Mouse (Mus musculus) kidney, adult 2 months (tissue): ENCODE results near the gene Adh4. TPM values are rescaled to one million over a fixed set of nuclear protein-coding genes. Genes with fewer than 3 reads are reported as not detected.

ENCODE experiments used
- DNase-seq: peaks from one replicate; pipeline ENCODE4 v3.0.0; 2021
- H3K27ac ChIP-seq: fragments of 200-500 bp; 2 replicates; pipeline ENCODE4 v1.5.1; 2012; ENCODE audit warnings: low read depth, low read length, control low read depth, inconsistent platforms; ENCODE audit not compliant: insufficient read depth
- H3K27me3 ChIP-seq: fragments of 200-500 bp; replicated peaks from 2 replicates; pipeline ENCODE4 v1.6.1; 2012; ENCODE audit warnings: mild to moderate bottlenecking, moderate library complexity, low read length, inconsistent platforms; ENCODE audit not compliant: control insufficient read depth, insufficient read depth
- H3K36me3 ChIP-seq: fragments of 200-500 bp; 2 replicates; pipeline ENCODE4 v1.6.1; 2012; ENCODE audit warnings: mild to moderate bottlenecking, moderate library complexity, low read length, inconsistent platforms; ENCODE audit not compliant: control insufficient read depth, insufficient read depth
- H3K4me1 ChIP-seq: fragments of 200-500 bp; 2 replicates; pipeline ENCODE4 v1.6.1; 2011; ENCODE audit warnings: low read length; ENCODE audit not compliant: control insufficient read depth, insufficient read depth
- H3K4me3 ChIP-seq: fragments of 200-500 bp; 2 replicates; pipeline ENCODE4 v1.5.1; 2011; ENCODE audit warnings: mild to moderate bottlenecking, low read depth, low read length, control low read depth; ENCODE audit not compliant: insufficient read depth
- CTCF ChIP-seq: fragments of 200-500 bp; conservative IDR thresholded peaks from 2 replicates; pipeline ENCODE4 v1.5.1; 2011; ENCODE audit warnings: low read depth, mild to moderate bottlenecking, control low read depth, low read length, moderate library complexity, mixed read lengths; ENCODE audit not compliant: insufficient read depth, insufficient read length
- POLR2A ChIP-seq: fragments of 200-500 bp; IDR thresholded peaks from one replicate; pipeline ENCODE4 v1.6.1; 2011; ENCODE audit warnings: low read depth, low read length, control low read depth
- WGBS: fragments of 180-500 bp; shearing (Covaris S2); methylation state at CpG from one replicate; pipeline ENCODE4 v1.1.7; 2018; 5-methylcytosine and 5-hydroxymethylcytosine counted together
- polyA plus RNA-seq: library from polyadenylated mRNA; depleted of rRNA; stranded (reverse); fragments of >200 nt; gene quantifications from 2 replicates; pipeline ENCODE4 v1.2.3, GENCODE M21; 2012

Adh4 gene
- polyA plus RNA-seq, 1 experiment: 0.31 TPM

DNA sequence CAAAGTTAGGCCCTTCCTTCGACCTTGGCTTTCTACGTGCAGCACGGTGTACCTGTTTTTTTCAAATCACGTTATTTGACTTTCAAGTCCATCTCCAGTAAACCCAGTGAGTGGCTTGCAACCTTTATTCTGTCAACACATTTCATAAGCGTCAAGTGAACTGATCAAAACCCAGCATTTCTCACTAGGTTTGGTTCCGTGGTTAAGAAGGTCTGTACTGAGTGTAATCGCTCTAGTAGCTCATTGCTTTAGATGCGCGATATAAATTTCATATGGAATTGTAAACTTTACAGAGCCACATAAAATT, 28.2 kb downstream of the Adh4 start:
- TF ChIP-seq CTCF: no peak
- TF ChIP-seq POLR2A: no peak
- Histone ChIP-seq H3K36me3 (no peaks in the 10 kb centered on the region), H3K27me3 (no peaks in the 10 kb centered on the region), H3K4me3 (peak overlapping the region; percentile 97), H3K27ac (peak overlapping the region; percentile 92), H3K4me1 (peaks cover 7% of the 10 kb centered on the region; the same call in 1 of the 2 replicates)
- DNase-seq: no peak
- WGBS: 3% methylated on average over 9 of the region's 9 CpGs

DNA sequence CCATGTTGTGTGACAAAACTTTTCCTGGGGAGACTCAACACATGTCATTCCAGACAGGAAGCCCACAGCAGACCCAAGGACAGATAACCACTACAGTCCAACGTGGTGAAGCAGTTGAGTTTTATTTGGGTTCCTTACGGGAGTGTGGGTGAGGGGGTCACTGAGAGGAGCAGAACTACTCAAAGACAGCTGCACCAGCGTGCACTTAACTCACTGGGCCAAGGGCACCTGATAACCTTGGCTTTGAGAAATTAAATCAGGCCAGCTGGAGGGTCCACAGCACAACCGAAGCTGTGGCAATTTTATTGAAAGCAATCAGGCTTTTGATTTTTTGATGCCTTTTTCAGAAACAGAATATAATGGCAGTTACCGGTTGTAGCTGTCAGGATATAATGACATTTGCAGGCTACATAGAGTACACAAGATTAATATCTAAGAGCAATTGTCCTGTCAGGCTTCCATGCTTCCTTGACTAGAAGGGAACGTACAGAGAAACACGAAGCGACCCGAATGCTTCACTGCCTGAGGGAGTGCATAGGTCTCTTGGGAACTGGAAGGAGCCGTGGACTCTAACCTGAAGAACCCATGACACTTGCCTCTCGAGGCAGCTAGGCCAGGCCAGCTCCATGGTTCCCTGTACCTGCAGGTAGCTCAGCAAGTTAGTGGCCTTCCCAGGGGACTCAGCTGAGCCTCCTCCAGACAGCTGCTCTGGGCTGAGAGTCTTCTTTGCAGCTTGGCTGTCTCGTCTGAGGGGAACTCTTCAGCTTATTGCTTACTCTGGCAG, 33.0 kb downstream of the Adh4 start:
- peaks cover 8% of the 10 kb centered on the region; the same call in 1 of the 2 replicates for H3K4me1 ChIP-seq
- no peaks in the 10 kb centered on the region for H3K27me3 ChIP-seq
- peaks cover 2% of the 10 kb centered on the region; the same call in 1 of the 2 replicates for H3K36me3 ChIP-seq
- H3K4me3 ChIP-seq: no peak overlapping the region
- 39% methylated on average over 12 of the region's 12 CpGs for WGBS
- TF ChIP-seq CTCF (no peak), POLR2A (no peak)
- peak; percentile 79 for DNase-seq
- peak overlapping the region; percentile 94 for H3K27ac ChIP-seq

DNA sequence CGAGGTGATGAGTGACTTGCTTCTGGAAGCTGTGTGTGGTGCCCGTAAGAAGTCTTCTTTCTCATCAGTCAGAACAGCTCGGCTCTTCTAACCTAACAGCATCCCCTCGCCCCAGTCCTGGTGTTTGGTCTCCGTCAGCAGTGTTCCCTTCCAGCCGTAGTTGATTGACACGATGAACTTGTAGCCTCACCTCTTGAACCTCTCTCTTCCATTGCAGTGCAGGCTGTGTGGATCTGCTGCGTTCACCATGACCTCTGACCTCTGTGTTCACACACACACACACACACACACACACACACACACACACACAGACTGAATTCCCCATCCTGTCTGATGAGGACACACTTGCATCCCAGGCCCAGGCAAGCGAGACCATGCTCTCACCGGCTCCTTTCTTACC, 36.9 kb downstream of the Adh4 start:
- no peak for DNase-seq
- 82% methylated on average over 10 of the region's 10 CpGs for WGBS
- Histone ChIP-seq H3K4me1 (peaks cover 8% of the 10 kb centered on the region; the same call in 1 of the 2 replicates), H3K36me3 (peaks cover 2% of the 10 kb centered on the region; the same call in 1 of the 2 replicates), H3K27me3 (no peaks in the 10 kb centered on the region), H3K4me3 (no peak overlapping the region), H3K27ac (no peak overlapping the region)
- TF ChIP-seq POLR2A (no peak), CTCF (no peak)

DNA sequence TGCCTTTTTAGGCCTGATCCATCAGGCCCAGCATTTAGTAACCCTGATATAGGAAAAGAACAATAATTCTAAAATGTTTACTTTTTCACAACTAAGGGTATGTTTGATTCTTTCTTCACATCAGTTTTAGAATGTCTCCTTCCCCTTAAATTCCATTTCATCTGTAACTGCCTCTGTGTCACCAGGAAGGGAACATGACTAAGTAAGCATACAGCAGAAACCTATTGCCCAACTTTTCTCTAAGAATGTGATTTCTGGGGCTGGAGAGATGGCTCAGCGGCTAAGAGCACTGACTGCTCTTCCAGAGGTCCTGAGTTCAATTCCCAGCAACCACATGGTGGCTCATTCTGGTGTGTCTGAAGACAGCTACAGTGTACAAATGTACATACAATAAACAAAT, 39.0 kb downstream of the Adh4 start:
- no peak for DNase-seq
- Histone ChIP-seq H3K36me3 (peaks cover 2% of the 10 kb centered on the region; the same call in 1 of the 2 replicates), H3K27ac (no peak overlapping the region), H3K4me1 (no peaks in the 10 kb centered on the region; the same call in 1 of the 2 replicates), H3K4me3 (no peak overlapping the region), H3K27me3 (no peaks in the 10 kb centered on the region)
- 75% methylated on average over 1 of the region's 1 CpGs for WGBS
- TF ChIP-seq POLR2A (no peak), CTCF (no peak)

DNA sequence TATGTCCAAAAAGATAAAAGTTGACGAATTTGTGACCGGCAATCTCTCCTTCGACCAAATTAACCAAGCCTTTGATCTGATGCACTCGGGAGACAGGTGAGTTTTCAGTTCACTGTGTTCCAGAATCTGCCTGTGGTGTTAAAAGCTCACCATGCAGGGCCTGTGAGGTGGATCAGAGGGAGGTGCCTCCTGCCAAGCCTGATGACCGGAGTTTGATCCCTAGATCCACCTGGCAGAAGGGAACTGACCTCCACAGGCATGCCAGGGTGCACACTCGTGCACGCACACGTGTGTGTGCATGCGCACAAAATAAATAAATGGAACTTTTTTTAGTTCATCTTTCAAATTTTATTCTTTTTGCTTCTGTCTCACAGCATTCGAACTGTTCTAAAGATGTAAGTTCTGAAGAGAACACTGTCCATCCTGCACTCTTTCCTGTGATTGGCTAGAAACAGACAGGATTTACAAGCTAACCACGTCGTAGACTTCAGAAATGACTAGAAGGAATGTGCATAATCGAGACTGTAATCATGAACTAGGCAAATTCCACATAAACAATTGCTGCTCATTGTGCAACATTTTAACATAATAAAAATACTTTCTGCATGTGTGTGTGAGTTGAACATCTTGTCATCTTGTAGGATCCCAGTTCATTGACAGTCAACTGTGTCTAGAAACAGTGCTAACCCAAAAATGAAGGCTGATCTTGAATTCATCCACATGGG, 39.6 kb downstream of the Adh4 start:
- 67% methylated on average over 13 of the region's 13 CpGs for WGBS
- TF ChIP-seq POLR2A (no peak), CTCF (no peak)
- no peak overlapping the region for H3K27ac ChIP-seq

DNA sequence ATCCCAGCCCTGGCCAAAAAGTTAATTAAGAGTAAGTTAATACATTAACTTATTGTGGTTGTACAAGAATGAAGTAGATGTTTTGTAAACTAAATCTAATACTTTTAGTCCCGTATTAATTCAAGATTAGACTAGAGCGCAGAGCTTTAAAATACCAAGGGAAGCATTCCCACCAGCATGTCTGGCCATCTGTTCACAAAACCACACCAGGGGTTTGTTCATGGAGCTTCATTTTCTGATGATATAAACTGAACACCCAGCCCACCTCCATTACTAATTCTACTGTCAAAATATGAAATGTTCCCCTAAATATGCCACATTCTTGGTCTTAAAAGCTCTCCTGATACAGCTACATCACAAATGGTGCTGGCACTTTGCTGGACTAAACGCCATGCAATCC, 43.2 kb downstream of the Adh4 start:
- WGBS: 92% methylated on average over 3 of the region's 3 CpGs
- no peak overlapping the region for H3K27ac ChIP-seq
- no peak overlapping the region for H3K4me3 ChIP-seq
- peaks cover 2% of the 10 kb centered on the region for H3K36me3 ChIP-seq
- H3K27me3 ChIP-seq: no peaks in the 10 kb centered on the region
- H3K4me1 ChIP-seq: peaks cover 6% of the 10 kb centered on the region
- TF ChIP-seq CTCF (no peak), POLR2A (no peak)
- DNase-seq: no peak

More for the DNA sequence above, 39.6 kb downstream of the Adh4 start:
- H3K4me1 ChIP-seq: no peaks in the 10 kb centered on the region; the same call in 1 of the 2 replicates
- peaks cover 2% of the 10 kb centered on the region; the same call in 1 of the 2 replicates for H3K36me3 ChIP-seq
- DNase-seq: peak; percentile 73
- no peak overlapping the region for H3K4me3 ChIP-seq
- H3K27me3 ChIP-seq: no peaks in the 10 kb centered on the region

DNA sequence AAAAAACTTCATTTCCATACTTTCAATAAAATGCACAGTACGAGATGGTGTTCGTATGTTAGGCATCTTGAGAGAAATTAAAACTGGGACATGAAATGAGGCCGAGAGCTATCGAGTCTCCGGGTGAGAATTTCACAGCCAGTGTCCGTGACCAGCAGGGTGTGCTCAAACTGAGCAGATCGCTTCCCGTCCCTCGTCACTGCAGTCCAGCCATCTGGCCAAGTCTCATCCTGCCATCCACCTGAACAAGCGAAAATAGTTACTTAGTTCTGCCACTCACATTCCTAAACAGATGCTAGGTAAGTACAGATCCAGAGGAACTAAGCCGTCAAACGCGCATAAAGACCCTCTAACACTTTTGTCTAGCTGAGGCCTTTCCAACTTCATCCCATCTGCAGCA, 45.0 kb downstream of the Adh4 start:
- WGBS: 80% methylated on average over 13 of the region's 13 CpGs
- no peak for DNase-seq
- Histone ChIP-seq H3K27ac (no peak overlapping the region), H3K36me3 (peaks cover 2% of the 10 kb centered on the region), H3K4me1 (peaks cover 6% of the 10 kb centered on the region), H3K27me3 (no peaks in the 10 kb centered on the region), H3K4me3 (no peak overlapping the region)
- no peak for TF ChIP-seq POLR2A
- TF ChIP-seq CTCF: peak; percentile 34; the same call in 1 of the 2 replicates

DNA sequence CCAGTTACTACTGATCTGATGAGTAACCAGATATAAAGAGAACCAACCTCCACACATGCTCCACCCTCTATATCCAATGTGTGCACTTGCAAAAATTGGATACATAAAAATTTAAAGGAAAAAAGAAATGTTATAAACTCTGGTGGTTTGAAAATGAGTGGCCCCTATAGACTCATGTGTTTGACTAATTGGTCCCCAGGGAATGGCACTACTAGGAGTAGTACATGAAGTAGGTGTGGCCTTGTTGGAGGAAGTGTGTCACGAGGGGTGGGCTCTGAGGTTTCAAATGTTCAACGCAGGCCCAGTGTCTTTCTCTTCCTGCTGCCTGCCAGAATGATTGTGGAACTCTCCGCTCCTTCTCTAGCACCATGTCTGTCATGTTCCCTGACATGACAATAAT, 46.6 kb downstream of the Adh4 start:
- Histone ChIP-seq H3K27me3 (no peaks in the 10 kb centered on the region), H3K27ac (no peak overlapping the region), H3K36me3 (peaks cover 3% of the 10 kb centered on the region), H3K4me1 (peaks cover 6% of the 10 kb centered on the region), H3K4me3 (no peak overlapping the region)
- no peak for DNase-seq
- WGBS: 86% methylated on average over 3 of the region's 3 CpGs
- no peak for TF ChIP-seq CTCF
- TF ChIP-seq POLR2A: no peak
